Mouse (Mus musculus): ENCODE data around the gene Atp9a. TPM values are rescaled to one million over a fixed set of nuclear protein-coding genes. Genes with fewer than 3 reads are reported as not detected.
A peak's percentile ranks its signal among the peaks of the same experiment; 100 is the strongest.

The Atp9a gene
- polyA plus RNA-seq, 1 experiment from 2014 or later = 23.4 TPM

GRCm38 (mm10) chr2:168678662-168679294 is 63.4 kb downstream of the Atp9a start:
- Histone ChIP-seq H3K4me2 (replicated peaks) (no peak overlapping the region), H3K27me3 (replicated peaks) (no peaks in the 10 kb centered on the region), H3K9me3 (no peaks in the 10 kb centered on the region), H3K9ac (no peak overlapping the region), H3K4me1 (replicated peaks) (peaks cover 9% of the 10 kb centered on the region; the same call in 1 of the 2 replicates), H3K36me3 (peaks cover 5% of the 10 kb centered on the region; the same call in 1 of the 2 replicates), H3K27ac (no peak overlapping the region), H3K4me3 (replicated peaks) (no peak overlapping the region)
- no peak for ATAC-seq
- WGBS = 83% methylated on average over 15 of the region's 15 CpGs

GRCm38 (mm10) chr2:168677650-168678049 is 64.6 kb downstream of the Atp9a start:
- Histone ChIP-seq H3K36me3 (peaks cover 16% of the 10 kb centered on the region; the same call in 1 of the 2 replicates), H3K9me3 (no peaks in the 10 kb centered on the region), H3K27me3 (replicated peaks) (no peaks in the 10 kb centered on the region), H3K4me3 (replicated peaks) (no peak overlapping the region), H3K9ac (no peak overlapping the region), H3K4me2 (replicated peaks) (peak overlapping the region; percentile 3; the same call in 1 of the 2 replicates), H3K27ac (peak overlapping the region; percentile 48), H3K4me1 (replicated peaks) (peaks cover 8% of the 10 kb centered on the region; the same call in 1 of the 2 replicates)
- 68% methylated on average over 9 of the region's 9 CpGs for WGBS
- ATAC-seq = peak; percentile 93

DNA sequence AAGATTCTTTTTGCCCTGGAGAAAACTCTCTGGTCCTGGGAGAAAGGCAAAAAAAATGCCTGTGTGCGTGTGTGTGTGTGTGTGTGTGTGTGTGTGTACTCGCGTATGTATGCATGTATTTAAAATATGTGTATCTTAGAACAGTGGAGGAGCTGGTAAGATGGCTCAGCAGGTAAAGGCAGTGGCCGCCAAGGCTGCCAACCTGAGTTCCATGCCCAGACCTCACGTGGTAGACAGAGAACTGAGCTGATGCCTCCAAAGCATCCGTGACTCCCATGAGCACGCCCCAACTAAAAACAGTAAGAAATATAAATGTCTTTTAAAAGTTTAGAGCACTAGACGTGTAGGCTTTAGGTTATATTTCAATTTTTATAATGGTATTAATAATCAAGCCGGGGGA is 70.5 kb downstream of the Atp9a start:
- H3K4me2 ChIP-seq (replicated peaks) = no peak overlapping the region
- WGBS = 91% methylated on average over 9 of the region's 9 CpGs

DNA sequence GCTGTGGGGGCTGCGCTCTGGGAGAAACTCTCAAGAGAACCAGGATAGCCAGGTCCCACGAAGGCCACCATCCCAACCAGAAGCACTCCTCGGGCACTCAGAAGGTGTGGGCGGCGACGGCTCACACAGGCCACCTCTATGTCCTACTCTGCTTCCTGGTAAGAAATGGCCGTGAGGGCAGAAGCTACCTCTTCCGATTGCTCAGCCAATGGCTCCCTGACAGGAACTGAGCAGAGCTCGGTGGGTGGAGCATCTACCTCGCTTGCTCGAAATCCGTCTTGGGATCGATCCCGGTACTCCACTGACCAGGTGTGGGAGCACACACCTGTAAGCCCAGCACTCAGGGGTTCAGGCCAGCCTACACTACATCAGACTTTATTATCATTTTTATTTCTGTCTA is 72.0 kb downstream of the Atp9a start:
- no peaks in the 10 kb centered on the region for H3K9me3 ChIP-seq
- no peaks in the 10 kb centered on the region for H3K4me1 ChIP-seq (replicated peaks)
- WGBS = 81% methylated on average over 14 of the region's 14 CpGs
- no peak for ATAC-seq
- H3K4me2 ChIP-seq (replicated peaks) = no peak overlapping the region
- no peak overlapping the region for H3K4me3 ChIP-seq (replicated peaks)
- H3K9ac ChIP-seq = no peak overlapping the region
- no peaks in the 10 kb centered on the region for H3K27me3 ChIP-seq (replicated peaks)
- no peak overlapping the region for H3K27ac ChIP-seq
- H3K36me3 ChIP-seq = peaks cover 16% of the 10 kb centered on the region; the same call in 1 of the 2 replicates

More for the DNA sequence above, 70.5 kb downstream of the Atp9a start:
- no peak overlapping the region for H3K9ac ChIP-seq
- H3K4me1 ChIP-seq (replicated peaks) = no peaks in the 10 kb centered on the region
- H3K36me3 ChIP-seq = peaks cover 16% of the 10 kb centered on the region; the same call in 1 of the 2 replicates
- H3K9me3 ChIP-seq = no peaks in the 10 kb centered on the region
- H3K27me3 ChIP-seq (replicated peaks) = no peaks in the 10 kb centered on the region
- no peak for ATAC-seq
- H3K4me3 ChIP-seq (replicated peaks) = no peak overlapping the region
- no peak overlapping the region for H3K27ac ChIP-seq

DNA sequence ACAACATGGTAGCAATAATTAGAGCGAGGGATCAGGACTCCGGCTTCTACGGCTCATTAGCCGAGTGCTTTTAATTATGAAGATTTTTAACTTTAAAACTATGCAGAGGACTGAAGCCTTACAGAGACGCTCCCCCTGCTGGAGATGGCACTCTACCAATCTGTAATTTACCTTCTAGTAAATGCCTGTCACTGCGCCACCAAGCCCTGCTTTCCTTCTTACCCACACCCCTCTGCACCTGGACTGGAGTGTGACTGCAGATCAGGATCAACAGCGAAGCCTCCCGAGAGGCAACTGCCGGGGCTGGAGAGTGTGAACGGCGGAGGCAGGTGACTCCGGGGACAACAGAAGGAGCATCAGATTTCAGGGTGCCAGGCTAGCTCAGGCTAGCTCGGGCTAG is 72.4 kb downstream of the Atp9a start:
- Histone ChIP-seq H3K4me1 (replicated peaks) (no peaks in the 10 kb centered on the region), H3K27me3 (replicated peaks) (no peaks in the 10 kb centered on the region), H3K27ac (no peak overlapping the region), H3K9ac (no peak overlapping the region), H3K4me2 (replicated peaks) (no peak overlapping the region), H3K36me3 (peaks cover 16% of the 10 kb centered on the region; the same call in 1 of the 2 replicates), H3K9me3 (no peaks in the 10 kb centered on the region), H3K4me3 (replicated peaks) (no peak overlapping the region)
- WGBS = 68% methylated on average over 13 of the region's 13 CpGs
- no peak for ATAC-seq

DNA sequence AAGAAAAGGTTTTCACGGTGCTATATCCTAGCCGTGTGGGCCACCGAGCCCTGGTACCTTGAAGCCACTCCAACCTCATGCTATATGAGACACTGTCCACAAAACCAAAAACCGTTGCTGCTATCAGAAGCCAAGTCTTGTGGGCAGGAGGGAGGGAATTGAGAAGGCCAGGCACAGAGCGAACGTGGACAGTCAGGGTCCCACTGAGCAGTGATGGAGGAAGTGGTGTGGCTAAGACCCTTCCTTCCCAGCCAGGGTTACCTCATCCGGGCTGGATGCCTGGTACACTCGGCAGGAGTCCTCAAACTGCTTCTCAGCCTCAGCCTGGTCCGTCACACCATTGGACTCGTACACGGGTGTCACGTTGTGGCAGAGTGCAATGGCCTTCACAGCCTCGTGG is 74.5 kb downstream of the Atp9a start:
- Histone ChIP-seq H3K36me3 (0 out of 2 replicates have a peak, but pooled peaks cover 5% of the 10 kb centered on the region), H3K4me2 (replicated peaks) (no peak overlapping the region), H3K27ac (no peak overlapping the region), H3K9me3 (no peaks in the 10 kb centered on the region), H3K9ac (no peak overlapping the region), H3K4me3 (replicated peaks) (no peak overlapping the region), H3K4me1 (replicated peaks) (no peaks in the 10 kb centered on the region), H3K27me3 (replicated peaks) (no peaks in the 10 kb centered on the region)
- WGBS = 82% methylated on average over 13 of the region's 13 CpGs
- no peak for ATAC-seq

GRCm38 (mm10) chr2:168665680-168666079 is 76.5 kb downstream of the Atp9a start:
- H3K27me3 ChIP-seq (replicated peaks) = no peaks in the 10 kb centered on the region
- H3K27ac ChIP-seq = no peak overlapping the region
- no peak for ATAC-seq
- no peak overlapping the region for H3K4me2 ChIP-seq (replicated peaks)
- no peaks in the 10 kb centered on the region for H3K4me1 ChIP-seq (replicated peaks)
- H3K4me3 ChIP-seq (replicated peaks) = no peak overlapping the region
- 87% methylated on average over 4 of the region's 4 CpGs for WGBS
- H3K9me3 ChIP-seq = no peaks in the 10 kb centered on the region
- 0 out of 2 replicates have a peak, but pooled peaks cover 4% of the 10 kb centered on the region for H3K36me3 ChIP-seq
- no peak overlapping the region for H3K9ac ChIP-seq

- Histone ChIP-seq H3K4me1 (replicated peaks) (no peaks in the 10 kb centered on the region), H3K4me2 (replicated peaks) (no peak overlapping the region), H3K9ac (no peak overlapping the region), H3K36me3 (0 out of 2 replicates have a peak, but pooled peaks cover 4% of the 10 kb centered on the region), H3K27ac (0 out of 2 replicates have a peak overlapping the region, but pooled peaks have one; percentile 32), H3K27me3 (replicated peaks) (no peaks in the 10 kb centered on the region), H3K4me3 (replicated peaks) (no peak overlapping the region), H3K9me3 (no peaks in the 10 kb centered on the region)
- WGBS = 74% methylated on average over 5 of the region's 5 CpGs
- no peak for ATAC-seq
These were observed 78.5 kb downstream of the Atp9a start for GRCm38 (mm10) chr2:168663716-168664115.

DNA sequence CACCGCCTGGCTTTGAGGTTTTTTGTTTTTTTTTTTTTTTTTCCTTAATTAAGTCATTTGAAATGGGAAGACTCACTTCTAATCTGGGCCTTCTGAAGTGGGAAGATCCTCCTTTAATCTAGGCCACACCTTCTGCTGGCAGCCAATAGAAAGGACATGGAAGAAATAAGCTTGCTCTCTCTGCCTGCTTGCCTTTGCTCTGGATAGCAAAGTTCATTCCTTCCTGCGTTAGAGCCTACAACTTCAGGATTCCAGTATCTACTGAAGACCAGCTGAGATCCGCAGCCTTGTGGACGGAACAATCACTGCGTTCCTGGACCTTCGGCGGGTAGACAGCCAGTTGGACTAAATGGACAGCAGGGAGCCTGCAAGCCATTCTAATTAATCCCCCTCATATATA is 79.0 kb downstream of the Atp9a start:
- Histone ChIP-seq H3K9me3 (no peaks in the 10 kb centered on the region), H3K4me1 (replicated peaks) (no peaks in the 10 kb centered on the region), H3K27me3 (replicated peaks) (no peaks in the 10 kb centered on the region), H3K36me3 (0 out of 2 replicates have a peak, but pooled peaks cover 4% of the 10 kb centered on the region), H3K4me2 (replicated peaks) (no peak overlapping the region), H3K27ac (0 out of 2 replicates have a peak overlapping the region, but pooled peaks have one; percentile 32), H3K9ac (no peak overlapping the region), H3K4me3 (replicated peaks) (no peak overlapping the region)
- 80% methylated on average over 7 of the region's 7 CpGs for WGBS
- ATAC-seq = peak; percentile 40

- Histone ChIP-seq H3K4me3 (replicated peaks) (no peak overlapping the region), H3K36me3 (no peaks in the 10 kb centered on the region), H3K9ac (no peak overlapping the region), H3K4me2 (replicated peaks) (no peak overlapping the region), H3K27ac (no peak overlapping the region), H3K4me1 (replicated peaks) (peaks cover under 1% of the 10 kb centered on the region; the same call in 1 of the 2 replicates), H3K27me3 (replicated peaks) (no peaks in the 10 kb centered on the region), H3K9me3 (no peaks in the 10 kb centered on the region)
- 59% methylated on average over 15 of the region's 15 CpGs for WGBS
- ATAC-seq = no peak
These were observed 80.4 kb downstream of the Atp9a start for GRCm38 (mm10) chr2:168661802-168662201.

DNA sequence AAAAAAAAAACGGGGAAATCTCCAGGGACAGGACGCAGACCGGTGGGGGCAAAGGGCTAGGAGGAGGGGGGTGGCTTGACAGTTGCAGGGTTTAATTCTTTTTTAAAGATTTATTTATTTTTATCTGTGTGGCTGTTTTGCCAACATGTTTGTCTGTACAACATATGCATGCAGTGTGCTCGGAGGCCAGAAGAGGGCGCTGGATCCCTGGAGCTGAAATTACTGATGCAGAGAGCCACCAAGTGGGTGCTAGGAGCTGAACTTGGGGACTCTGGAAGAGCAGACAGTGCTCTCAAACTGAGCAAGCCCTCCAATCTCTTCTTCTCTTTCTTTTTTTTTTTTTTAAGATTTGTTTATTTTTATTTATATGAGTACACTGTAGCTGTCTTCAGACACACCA is 81.9 kb downstream of the Atp9a start:
- Histone ChIP-seq H3K4me3 (replicated peaks) (no peak overlapping the region), H3K4me2 (replicated peaks) (no peak overlapping the region), H3K4me1 (replicated peaks) (peaks cover 4% of the 10 kb centered on the region; the same call in 1 of the 2 replicates), H3K9ac (no peak overlapping the region), H3K9me3 (no peaks in the 10 kb centered on the region), H3K27ac (no peak overlapping the region), H3K27me3 (replicated peaks) (no peaks in the 10 kb centered on the region), H3K36me3 (no peaks in the 10 kb centered on the region)
- ATAC-seq = no peak
- 60% methylated on average over 5 of the region's 5 CpGs for WGBS

- Histone ChIP-seq H3K4me1 (replicated peaks) (peaks cover 14% of the 10 kb centered on the region; the same call in 1 of the 2 replicates), H3K9ac (no peak overlapping the region), H3K27me3 (replicated peaks) (no peaks in the 10 kb centered on the region), H3K36me3 (peaks cover under 1% of the 10 kb centered on the region; the same call in 1 of the 2 replicates), H3K4me3 (replicated peaks) (no peak overlapping the region), H3K9me3 (no peaks in the 10 kb centered on the region), H3K27ac (no peak overlapping the region), H3K4me2 (replicated peaks) (no peak overlapping the region)
- 80% methylated on average over 11 of the region's 11 CpGs for WGBS
- ATAC-seq = no peak
These were observed 83.7 kb downstream of the Atp9a start for GRCm38 (mm10) chr2:168658551-168658950.

All from intestine, embryonic 15.5 days (tissue).